Mouse (Mus musculus): ENCODE data around the gene Tamm41. TPM values are rescaled to one million over a fixed set of nuclear protein-coding genes. Genes with fewer than 3 reads are reported as not detected.

The Tamm41 gene
- total and polyA plus RNA-seq, 2 experiments, result 4.8 to 8.0 TPM

DNA sequence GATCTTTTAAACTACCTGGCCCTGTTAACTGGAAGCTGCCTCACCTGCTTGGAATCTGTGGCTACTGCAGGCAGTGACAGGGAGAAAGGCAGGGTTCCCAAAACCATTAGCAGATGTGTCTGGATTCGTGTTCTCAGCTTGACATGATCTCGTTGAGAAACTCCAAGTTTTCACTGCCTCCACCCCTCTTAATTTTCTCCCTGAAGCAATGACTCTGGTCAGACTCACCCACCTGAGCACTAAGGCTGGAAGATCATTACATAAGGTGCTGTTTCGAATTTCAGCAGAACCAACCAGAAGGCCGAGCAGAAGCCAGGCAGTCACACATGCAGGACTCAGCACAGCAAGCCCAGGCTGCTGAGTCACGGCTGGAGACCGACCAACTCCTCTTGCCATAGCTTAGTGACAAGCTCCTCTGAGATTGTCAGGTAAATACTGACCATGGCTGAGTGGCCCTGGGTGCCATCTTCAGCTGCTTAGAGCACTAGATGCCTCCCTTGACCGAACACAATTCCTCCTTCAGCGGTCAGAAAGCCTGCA lies 32.3 kb downstream of the Tamm41 start:
- Histone ChIP-seq H3K79me2 (ENCODE audit: control insufficient read depth, insufficient read depth, low read length) (no peaks in the 10 kb centered on the region), H3K27me3 (ENCODE audit: control insufficient read depth, insufficient read depth, low read length) (no peaks in the 10 kb centered on the region), H3K4me1 (ENCODE audit: control insufficient read depth, insufficient read depth, low read length) (no peaks in the 10 kb centered on the region), H3K4me3 (ENCODE audit: insufficient read depth, low read depth, low read length) (no peak overlapping the region), H3K36me3 (ENCODE audit: control insufficient read depth, insufficient read depth, low read length) (no peaks in the 10 kb centered on the region), H3K27ac (replicated peaks; ENCODE audit: insufficient read depth, low read depth, low read length) (no peak overlapping the region), H3K9ac (ENCODE audit: low read depth, low read length) (no peak overlapping the region)
- 93% methylated on average over 8 of the region's 8 CpGs for WGBS
- TF ChIP-seq CTCF (IDR thresholded peaks at IDR 0.05; ENCODE audit: low read depth, low read length), result no peak
- TF ChIP-seq POLR2A (IDR thresholded peaks at IDR 0.05; ENCODE audit: extremely low read depth, insufficient read depth, low read length), result no peak
- DNase-seq (ENCODE audit: extremely low read depth, low read depth, low spot score), result no peak

DNA sequence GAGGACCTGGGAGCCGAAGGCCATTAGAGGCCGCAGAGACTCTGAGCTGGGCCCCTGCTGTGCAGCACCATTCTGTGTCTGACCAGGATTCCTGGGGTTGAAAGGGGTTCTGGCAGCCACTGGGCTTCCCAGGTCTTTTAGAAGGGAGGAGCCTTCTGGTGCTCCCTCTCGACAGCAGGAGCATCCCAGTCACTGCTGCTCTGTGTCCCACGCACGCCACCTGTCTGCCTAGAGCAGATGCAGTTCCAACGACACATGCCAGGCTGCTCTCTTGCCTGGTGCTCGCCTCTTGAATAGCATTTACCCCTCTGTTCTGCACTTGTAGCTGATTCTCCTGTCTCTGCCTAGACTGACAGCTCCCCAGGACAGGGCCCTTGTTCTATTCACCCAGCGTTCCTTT lies 33.0 kb downstream of the Tamm41 start:
- Histone ChIP-seq H3K4me1 (ENCODE audit: control insufficient read depth, insufficient read depth, low read length) (no peaks in the 10 kb centered on the region), H3K9ac (ENCODE audit: low read depth, low read length) (no peak overlapping the region), H3K36me3 (ENCODE audit: control insufficient read depth, insufficient read depth, low read length) (no peaks in the 10 kb centered on the region), H3K79me2 (ENCODE audit: control insufficient read depth, insufficient read depth, low read length) (no peaks in the 10 kb centered on the region), H3K27ac (replicated peaks; ENCODE audit: insufficient read depth, low read depth, low read length) (no peak overlapping the region), H3K4me3 (ENCODE audit: insufficient read depth, low read depth, low read length) (no peak overlapping the region), H3K27me3 (ENCODE audit: control insufficient read depth, insufficient read depth, low read length) (no peaks in the 10 kb centered on the region)
- no peak for DNase-seq (ENCODE audit: extremely low read depth, low read depth, low spot score)
- no peak for TF ChIP-seq POLR2A (IDR thresholded peaks at IDR 0.05; ENCODE audit: extremely low read depth, insufficient read depth, low read length)
- TF ChIP-seq CTCF (IDR thresholded peaks at IDR 0.05; ENCODE audit: low read depth, low read length), result no peak
- WGBS, result 97% methylated on average over 8 of the region's 8 CpGs

DNA sequence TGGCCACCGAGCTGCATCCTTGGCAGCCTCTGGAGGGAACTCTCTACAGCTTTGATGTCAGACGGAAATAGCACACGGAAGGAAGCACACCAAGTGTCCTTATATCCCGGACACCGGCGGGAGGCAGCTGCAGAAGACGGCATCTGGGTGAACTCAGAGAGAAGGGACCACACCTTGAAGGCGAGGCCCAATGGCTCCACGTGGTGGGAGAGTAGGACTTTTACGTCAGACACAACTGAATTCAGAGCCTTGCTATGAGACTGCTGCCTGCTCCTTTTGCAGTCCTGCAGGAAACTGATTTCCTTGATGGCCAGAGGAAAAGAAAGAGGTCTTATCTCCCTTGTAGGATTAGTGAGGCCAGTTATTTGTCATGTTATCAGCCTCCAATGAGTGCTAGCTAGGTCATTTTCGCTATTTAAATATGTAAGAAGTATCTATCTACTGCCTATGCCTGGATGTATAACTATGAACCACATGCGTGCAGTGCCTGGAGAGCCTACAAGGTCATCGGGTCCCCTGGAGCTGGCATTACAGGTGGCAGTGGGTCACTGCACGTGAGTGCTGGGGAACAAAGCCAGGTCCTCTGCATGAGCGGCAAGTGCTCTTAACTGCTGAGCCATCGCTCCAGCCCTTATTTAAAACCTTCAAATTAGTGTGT lies 39.2 kb downstream of the Tamm41 start:
- WGBS, result 79% methylated on average over 16 of the region's 16 CpGs
- TF ChIP-seq CTCF (IDR thresholded peaks at IDR 0.05; ENCODE audit: low read depth, low read length) (no peak), POLR2A (IDR thresholded peaks at IDR 0.05; ENCODE audit: extremely low read depth, insufficient read depth, low read length) (no peak)
- no peaks in the 10 kb centered on the region for H3K4me1 ChIP-seq (ENCODE audit: control insufficient read depth, insufficient read depth, low read length)
- no peaks in the 10 kb centered on the region for H3K79me2 ChIP-seq (ENCODE audit: control insufficient read depth, insufficient read depth, low read length)
- H3K9ac ChIP-seq (ENCODE audit: low read depth, low read length), result no peak overlapping the region
- DNase-seq (ENCODE audit: extremely low read depth, low read depth, low spot score), result no peak
- no peak overlapping the region for H3K4me3 ChIP-seq (ENCODE audit: insufficient read depth, low read depth, low read length)
- H3K36me3 ChIP-seq (ENCODE audit: control insufficient read depth, insufficient read depth, low read length), result no peaks in the 10 kb centered on the region
- no peaks in the 10 kb centered on the region for H3K27me3 ChIP-seq (ENCODE audit: control insufficient read depth, insufficient read depth, low read length)
- H3K27ac ChIP-seq (replicated peaks; ENCODE audit: insufficient read depth, low read depth, low read length), result no peak overlapping the region

DNA sequence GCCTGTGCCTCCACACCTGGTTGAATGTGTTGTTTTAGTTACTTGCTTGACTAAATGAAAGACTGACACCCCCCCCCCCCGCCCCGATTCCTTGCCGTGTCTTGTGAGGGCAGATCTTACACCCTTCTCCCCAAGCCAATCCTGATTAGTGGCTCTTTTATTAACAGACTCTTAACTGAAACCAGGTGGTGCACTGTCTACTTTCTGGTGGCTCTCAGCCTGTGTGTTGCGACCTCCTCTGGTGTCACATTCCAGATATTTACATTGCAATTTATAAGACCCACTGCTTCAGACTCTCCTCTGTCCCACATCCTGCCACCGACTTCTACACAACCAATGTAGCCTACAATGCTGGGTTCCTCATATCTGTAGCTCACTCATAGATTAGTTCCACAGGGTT lies 40.2 kb downstream of the Tamm41 start:
- Histone ChIP-seq H3K27ac (replicated peaks; ENCODE audit: insufficient read depth, low read depth, low read length) (no peak overlapping the region), H3K27me3 (ENCODE audit: control insufficient read depth, insufficient read depth, low read length) (no peaks in the 10 kb centered on the region), H3K4me3 (ENCODE audit: insufficient read depth, low read depth, low read length) (no peak overlapping the region), H3K36me3 (ENCODE audit: control insufficient read depth, insufficient read depth, low read length) (no peaks in the 10 kb centered on the region), H3K79me2 (ENCODE audit: control insufficient read depth, insufficient read depth, low read length) (no peaks in the 10 kb centered on the region), H3K9ac (ENCODE audit: low read depth, low read length) (no peak overlapping the region), H3K4me1 (ENCODE audit: control insufficient read depth, insufficient read depth, low read length) (no peaks in the 10 kb centered on the region)
- WGBS, result 88% methylated on average over 5 of the region's 5 CpGs
- DNase-seq (ENCODE audit: extremely low read depth, low read depth, low spot score), result no peak
- TF ChIP-seq CTCF (IDR thresholded peaks at IDR 0.05; ENCODE audit: low read depth, low read length) (no peak), POLR2A (IDR thresholded peaks at IDR 0.05; ENCODE audit: extremely low read depth, insufficient read depth, low read length) (no peak)

DNA sequence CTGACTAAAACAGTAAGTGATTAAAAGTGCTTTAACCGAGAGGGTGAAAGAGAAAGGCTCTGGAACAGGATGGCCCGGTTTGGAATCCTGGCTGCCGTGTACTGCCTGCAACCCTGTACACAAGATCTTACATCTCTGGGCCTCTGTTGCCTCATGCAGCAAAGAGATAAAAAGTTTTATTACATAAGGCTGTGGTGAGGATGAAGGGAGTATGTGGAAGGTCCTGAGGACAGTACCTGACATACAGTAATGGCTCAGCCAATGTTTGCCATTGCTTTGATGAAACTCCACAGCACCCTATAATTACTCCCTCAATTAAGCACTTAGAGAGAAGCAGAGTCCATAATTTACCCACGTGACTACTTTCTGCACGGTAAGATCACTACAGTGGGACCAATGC lies 40.8 kb downstream of the Tamm41 start:
- no peak overlapping the region for H3K27ac ChIP-seq (replicated peaks; ENCODE audit: insufficient read depth, low read depth, low read length)
- H3K4me1 ChIP-seq (ENCODE audit: control insufficient read depth, insufficient read depth, low read length), result no peaks in the 10 kb centered on the region
- H3K36me3 ChIP-seq (ENCODE audit: control insufficient read depth, insufficient read depth, low read length), result no peaks in the 10 kb centered on the region
- TF ChIP-seq POLR2A (IDR thresholded peaks at IDR 0.05; ENCODE audit: extremely low read depth, insufficient read depth, low read length) (no peak), CTCF (IDR thresholded peaks at IDR 0.05; ENCODE audit: low read depth, low read length) (no peak)
- DNase-seq (ENCODE audit: extremely low read depth, low read depth, low spot score), result no peak
- H3K79me2 ChIP-seq (ENCODE audit: control insufficient read depth, insufficient read depth, low read length), result no peaks in the 10 kb centered on the region
- no peak overlapping the region for H3K9ac ChIP-seq (ENCODE audit: low read depth, low read length)
- H3K4me3 ChIP-seq (ENCODE audit: insufficient read depth, low read depth, low read length), result no peak overlapping the region
- no peaks in the 10 kb centered on the region for H3K27me3 ChIP-seq (ENCODE audit: control insufficient read depth, insufficient read depth, low read length)
- WGBS, result 89% methylated on average over 5 of the region's 5 CpGs

DNA sequence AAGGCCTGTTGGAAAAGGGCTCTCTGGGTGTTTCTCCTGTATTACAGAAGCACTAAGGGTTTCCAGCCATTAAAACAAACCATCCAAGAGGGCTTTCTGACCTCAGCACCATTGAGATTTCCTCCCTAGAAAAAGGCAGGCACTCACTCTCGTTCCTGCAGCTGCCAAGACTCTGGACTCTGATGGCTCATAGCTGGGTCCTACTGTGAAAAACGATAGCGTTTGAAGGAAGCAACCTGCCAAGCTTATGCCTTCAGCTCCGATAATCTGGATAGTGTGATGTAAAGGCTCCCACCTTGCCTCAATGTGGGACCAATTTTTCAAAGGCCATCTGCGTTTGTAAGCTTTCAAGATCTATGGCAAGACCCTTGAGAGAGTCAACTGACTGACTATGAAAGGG lies 43.6 kb downstream of the Tamm41 start:
- no peak for DNase-seq (ENCODE audit: extremely low read depth, low read depth, low spot score)
- Histone ChIP-seq H3K9ac (ENCODE audit: low read depth, low read length) (no peak overlapping the region), H3K79me2 (ENCODE audit: control insufficient read depth, insufficient read depth, low read length) (no peaks in the 10 kb centered on the region), H3K4me3 (ENCODE audit: insufficient read depth, low read depth, low read length) (no peak overlapping the region), H3K36me3 (ENCODE audit: control insufficient read depth, insufficient read depth, low read length) (no peaks in the 10 kb centered on the region), H3K27ac (replicated peaks; ENCODE audit: insufficient read depth, low read depth, low read length) (no peak overlapping the region), H3K27me3 (ENCODE audit: control insufficient read depth, insufficient read depth, low read length) (no peaks in the 10 kb centered on the region), H3K4me1 (ENCODE audit: control insufficient read depth, insufficient read depth, low read length) (no peaks in the 10 kb centered on the region)
- TF ChIP-seq CTCF (IDR thresholded peaks at IDR 0.05; ENCODE audit: low read depth, low read length) (no peak), POLR2A (IDR thresholded peaks at IDR 0.05; ENCODE audit: extremely low read depth, insufficient read depth, low read length) (no peak)
- 92% methylated on average over 5 of the region's 5 CpGs for WGBS
